Mouse (Mus musculus): ENCODE data around the gene Spock1.

DNA sequence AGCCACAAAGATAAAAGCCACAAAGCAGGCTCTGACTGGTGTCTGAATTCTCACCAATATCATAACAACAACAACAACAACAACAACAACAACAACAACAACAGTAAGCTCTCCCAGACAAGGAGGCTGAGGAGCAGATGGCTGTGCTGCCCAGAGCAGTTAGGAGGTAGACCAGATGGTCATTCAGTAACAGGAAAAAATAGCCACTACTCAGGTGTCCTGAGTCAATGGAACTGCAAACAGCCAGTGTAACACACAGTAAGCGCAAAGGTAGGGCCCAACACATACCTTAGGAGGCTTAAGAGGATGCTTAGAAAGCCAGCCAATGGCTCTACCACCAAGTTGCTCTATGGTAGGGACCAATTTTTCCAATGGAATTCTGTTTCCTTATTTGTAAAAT is 59.2 kb downstream of the Spock1 start:
- TF ChIP-seq CTCF (IDR thresholded peaks at IDR 0.05; ENCODE audit: low read depth) (no peak), EP300 (optimal IDR thresholded peaks at IDR 0.05) (no peak)

Data from stomach, postnatal 0 days (tissue).